Mouse (Mus musculus) left cerebral cortex, adult 11 months (tissue): ENCODE measurements around the gene Scamp5.

Experiments used
- DNase-seq: peaks from one replicate; pipeline ENCODE4 v3.0.0; 2022; ENCODE audit warnings: low spot score

Scamp5 gene

DNA sequence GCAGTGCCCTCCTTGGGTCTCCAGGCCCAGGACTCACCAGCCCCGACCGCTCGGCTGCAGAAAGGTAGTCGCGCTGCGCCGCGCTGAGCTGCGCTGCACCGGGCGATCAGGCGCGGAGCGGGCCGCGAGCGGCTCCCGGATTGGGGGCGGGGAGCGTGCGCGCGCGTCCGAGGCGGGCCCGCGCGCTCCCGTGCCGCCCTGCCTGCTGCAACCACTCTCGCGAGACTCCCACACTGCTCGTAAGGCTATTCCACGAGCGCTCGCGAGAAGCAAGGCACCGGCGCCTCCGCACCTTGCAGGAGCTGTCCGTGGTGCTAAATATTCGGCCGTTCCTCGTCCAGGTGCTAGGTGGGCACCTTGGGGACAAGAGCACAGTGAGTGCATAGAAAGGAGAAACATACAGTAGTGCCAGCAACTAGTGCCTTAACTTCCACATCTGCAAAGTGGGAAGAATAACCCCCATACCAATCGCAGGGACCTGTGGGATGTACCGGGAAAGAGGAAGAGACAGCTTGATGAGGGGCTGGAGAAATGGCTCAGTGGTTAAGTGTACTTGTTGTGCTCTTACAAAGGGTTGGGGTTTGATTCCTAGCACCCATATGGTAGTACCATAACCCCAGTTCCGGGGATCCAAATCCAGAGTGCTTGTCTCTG lies at the start of gene Scamp5:
TSS of gene Scamp5 (minus strand) at position 165 of the 654 bp plus-strand sequence.
- DNase-seq: peak; percentile 91

DNA sequence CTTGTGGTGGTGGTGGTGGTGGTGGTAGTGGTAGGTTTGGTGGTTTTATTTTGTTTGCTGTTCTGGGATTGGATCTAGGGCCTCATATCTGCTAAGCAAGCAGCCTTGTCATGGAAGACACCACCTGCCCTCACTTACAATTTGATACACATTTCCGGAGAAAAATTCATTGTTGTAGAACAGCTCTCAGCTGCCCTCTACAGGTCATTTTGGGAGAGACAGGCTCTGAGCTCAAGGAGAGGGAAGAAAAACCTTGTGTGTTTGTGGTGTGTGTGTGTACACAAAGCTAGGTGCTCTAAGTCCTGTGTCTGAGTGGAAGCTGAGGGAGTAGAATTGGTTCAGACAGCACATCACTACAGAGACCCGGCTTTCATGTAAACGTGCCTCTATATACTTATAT lies 49.3 kb upstream of the Scamp5 start:
- no peak for DNase-seq

DNA sequence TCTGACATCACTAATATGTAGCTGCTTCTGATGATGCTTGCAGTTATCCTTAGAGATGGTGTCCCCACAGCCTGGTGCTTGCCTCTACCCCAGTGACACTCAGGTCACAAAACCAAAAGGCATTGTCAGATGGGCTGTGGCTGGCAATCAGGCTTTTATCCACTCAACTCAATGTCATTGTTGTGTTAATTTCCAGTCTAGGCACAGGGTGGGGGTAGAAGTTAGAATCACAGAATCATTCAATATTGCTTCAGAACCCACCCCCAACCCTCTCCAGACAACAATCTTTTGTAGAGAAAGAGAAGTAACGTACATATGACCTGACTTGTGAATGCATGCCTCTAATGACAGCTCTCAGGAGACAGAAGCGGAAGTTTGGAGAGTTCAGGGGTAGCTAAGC lies 42.7 kb upstream of the Scamp5 start:
- DNase-seq: no peak

DNA sequence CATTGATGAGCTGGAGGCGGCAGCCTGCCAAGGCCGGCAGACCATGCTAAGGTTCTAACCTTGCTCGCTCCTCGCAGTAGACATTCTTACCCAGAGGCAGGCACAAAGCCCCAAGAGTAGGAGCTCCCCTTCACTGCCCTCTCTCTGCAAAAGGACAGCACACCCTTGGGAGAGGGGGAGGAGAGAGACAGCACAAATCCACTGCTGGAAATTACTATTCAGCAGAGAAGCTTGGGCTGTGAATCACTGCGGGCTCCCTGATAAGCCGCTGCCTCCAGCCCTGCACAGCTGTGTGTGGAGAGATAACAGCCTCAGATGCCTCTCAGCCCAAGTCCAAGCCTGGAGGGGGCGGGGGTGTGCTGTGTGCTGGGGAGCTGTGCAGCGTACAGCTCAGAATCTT lies 37.8 kb upstream of the Scamp5 start:
- DNase-seq: no peak

DNA sequence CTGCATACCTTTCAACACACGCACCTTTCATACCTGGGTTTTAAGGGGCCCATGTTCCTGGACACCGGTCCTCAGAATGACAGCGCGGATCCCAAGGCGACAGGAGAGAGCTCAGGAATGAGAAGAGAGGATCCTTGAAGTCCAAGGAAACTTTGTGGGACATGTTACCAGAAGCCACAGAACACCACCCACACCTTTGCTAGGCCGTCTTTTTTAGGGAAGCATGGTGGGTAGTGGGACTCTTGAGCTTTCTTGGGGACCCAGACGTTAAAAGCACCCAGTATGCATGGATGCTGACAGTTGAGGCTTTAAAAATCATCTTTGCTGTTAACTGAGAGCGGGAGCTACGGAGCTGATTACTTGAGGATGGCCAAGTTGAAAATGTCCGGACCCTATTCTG lies 37.0 kb upstream of the Scamp5 start:
- no peak for DNase-seq

DNA sequence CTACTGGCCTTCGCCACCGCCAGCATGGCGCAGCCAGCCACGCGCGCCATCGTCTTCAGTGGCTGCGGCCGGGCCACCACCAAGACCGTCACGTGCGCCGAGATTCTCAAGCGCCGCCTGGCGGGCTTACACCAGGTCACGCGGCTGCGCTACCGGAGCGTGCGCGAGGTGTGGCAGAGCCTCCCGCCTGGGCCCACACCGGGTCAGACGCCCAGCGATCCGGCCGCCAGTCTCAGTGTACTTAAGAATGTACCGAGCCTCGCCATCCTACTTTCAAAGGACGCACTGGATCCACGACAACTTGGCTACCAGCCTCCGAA lies 36.5 kb upstream of the Scamp5 start:
- DNase-seq: no peak

DNA sequence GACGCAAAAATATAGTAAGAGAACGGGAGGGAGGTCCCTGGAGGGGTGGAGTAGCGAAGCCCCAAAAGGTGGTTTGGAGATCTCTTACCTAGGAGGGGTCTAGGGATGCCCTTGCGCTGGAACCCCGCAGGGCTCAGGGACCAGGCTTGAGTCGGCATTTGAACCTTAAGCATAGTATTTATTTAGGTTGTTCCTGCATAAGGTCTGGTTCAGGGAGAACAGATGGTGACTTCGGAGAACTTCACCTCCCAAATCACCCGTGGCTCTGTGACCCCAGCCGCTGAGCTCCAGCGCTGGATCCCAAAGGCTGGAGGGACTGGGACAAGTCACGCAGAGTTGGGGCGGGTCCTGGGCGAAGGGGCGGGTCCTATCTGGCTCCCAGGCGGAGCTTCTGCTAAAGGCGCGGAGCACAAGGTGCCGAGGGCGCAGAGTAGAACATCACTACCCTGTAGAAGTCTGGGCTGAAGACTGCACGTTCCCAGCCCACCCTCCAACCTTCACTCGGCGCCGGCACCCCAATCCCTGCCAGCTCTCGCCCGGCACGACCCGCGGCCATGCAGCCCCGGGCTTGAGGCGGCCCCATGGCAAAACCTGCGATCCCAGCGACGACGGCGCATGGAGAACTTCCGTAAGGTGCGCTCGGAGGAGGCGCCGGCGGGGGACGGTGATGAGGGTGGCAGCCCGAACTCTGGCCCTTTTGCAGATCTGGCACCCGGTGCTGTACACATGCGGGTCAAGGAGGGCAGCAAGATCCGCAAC lies 35.9 kb upstream of the Scamp5 start, which contains the start of gene Rpp25:
TSS of gene Rpp25 (plus strand) at position 405 of the 759 bp plus-strand sequence.
- DNase-seq: no peak

DNA sequence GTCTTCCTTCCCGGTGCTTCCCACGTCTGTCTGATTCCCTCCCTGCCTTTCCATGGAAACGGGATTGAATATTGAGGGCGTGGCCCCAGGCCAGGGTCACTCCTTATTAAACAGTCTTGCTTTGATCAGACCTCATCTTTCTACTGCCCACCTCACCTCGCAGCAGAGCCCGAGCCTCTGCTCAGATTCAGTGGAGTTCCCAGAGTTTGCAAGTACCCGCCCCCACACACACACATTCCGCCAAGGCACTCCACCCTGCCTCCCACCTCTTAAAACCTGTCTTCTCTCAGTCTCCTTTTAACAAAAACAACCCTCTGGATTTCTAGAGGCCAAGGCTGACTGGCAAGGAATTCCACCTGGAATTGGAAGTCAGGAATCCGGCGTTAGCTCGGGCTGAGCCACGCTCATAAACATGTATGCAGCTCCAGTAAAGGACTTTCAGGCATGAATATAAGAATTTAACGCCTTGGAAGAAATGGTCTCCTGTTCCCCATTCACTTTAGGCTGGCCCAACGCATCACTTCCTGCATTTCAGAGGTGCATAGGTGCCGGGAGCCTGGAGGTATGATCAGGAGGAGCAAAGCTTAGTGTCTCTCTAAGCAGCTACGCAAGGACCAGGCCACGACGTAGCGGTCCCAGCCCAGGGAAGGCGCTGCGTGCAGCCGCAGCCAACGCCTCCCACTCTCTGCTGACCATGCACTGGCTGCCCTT lies 35.2 kb upstream of the Scamp5 start:
- DNase-seq: no peak

DNA sequence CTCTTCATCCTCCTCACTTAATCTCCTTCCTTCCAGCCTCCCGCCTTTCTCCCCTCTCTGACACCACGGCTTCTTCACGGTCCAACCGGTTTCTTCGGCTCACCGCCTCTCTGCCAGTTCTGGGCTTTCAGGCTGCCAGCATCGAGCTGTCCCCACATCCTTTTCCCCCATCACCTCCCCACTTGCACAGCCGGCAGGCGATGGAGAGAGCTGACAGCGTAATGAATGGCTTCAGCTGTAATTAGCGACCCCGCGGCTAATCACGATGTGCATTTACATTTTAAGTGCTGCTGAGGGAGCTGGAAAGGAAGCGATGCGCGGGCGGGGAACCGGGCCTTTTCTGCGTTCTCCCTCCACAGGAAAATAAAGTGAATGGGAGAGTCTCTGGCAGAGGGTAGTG lies 34.0 kb upstream of the Scamp5 start:
- DNase-seq: no peak

DNA sequence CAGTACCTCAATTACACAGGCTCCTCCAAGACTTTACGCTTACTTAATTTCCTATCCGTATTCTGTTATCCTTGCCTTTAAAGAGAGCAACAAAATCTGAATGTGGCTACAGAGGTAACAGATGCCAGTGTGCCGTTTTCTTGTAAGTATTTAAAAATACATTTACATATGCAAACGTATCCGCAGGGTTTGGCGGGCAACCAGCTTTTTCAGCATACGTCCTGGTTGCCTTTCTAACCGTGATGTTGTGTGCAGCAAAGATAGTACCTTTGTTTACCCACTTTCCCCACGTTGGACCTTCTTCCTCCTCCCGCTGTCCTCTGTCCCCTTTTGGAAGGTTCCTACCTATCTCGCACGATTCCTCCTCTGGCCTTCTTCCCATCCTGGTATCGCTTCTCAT lies 33.6 kb upstream of the Scamp5 start:
- DNase-seq: no peak

DNA sequence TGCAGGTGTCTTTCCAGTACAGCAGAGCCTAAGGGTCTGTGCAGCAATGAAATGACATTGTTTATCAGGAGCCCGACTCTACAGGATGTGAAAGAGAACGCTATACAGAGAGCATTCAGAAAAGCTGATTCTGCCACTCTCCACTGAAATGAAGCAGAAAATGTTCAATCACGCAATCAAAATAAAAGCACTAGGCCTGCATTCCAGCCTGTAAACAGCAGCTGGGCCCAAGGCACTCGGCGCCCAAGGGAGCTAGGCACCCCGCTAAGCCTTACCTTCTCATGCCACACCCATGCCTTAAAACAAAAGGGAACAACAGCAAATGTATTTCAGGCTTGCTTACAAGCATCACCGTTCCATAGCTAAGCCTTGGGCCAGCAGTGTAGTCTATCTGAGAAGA lies 30.7 kb upstream of the Scamp5 start:
- no peak for DNase-seq

DNA sequence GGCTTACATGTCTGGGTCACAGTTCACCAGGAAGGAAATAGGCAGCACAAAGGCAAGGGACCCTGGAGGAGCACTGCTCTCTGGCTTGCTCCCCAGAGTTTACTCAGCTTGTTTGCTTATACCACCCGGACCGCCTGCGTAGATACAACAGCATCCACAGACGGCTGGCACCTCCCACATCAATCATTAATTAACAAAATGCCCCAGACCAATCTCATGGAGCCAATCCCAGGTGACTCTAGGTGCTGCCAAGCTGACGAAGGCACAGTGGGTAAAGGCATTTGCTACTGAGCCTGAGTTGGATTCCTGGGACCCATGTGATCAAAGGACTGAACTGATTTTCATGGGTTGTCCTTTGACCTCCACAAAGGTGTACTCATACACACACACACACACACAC lies 29.4 kb upstream of the Scamp5 start:
- DNase-seq: no peak

DNA sequence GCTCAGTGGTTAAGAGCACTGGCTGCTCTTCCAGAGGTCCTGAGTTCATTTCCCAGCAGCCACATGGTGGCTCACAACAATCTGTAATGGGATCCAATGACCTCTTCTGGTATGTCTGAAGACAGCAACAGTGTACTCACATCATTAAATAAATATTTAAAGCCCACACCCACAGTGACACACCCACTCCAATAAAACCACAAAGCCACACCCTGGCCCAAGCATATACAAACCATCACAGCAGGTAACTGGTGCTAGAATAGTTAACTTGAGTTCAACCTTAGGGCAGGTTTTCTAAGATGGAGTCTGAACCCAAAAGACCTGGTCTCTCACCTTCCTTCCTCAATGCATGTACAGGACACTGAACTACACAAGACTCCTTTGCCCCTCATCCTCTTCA lies 27.1 kb upstream of the Scamp5 start:
- DNase-seq: no peak

DNA sequence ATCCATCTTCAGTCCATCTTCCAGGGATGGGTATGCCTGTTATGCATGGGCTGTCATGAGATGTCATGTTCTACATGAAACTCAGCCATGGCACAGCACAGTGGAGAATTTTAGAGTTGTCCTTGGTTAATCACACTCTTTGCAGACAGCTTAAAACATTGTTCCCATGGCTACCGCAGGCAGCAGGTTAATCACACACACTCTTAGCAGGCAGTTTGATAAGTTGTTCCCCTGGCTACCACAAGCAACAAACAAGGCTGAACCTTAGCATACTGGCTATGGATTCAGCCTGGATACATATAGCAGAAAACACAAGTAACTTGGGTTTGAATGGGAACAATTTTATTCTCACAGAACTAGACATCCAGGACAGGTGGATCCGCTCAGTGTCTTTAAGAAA lies 25.7 kb upstream of the Scamp5 start:
- no peak for DNase-seq

DNA sequence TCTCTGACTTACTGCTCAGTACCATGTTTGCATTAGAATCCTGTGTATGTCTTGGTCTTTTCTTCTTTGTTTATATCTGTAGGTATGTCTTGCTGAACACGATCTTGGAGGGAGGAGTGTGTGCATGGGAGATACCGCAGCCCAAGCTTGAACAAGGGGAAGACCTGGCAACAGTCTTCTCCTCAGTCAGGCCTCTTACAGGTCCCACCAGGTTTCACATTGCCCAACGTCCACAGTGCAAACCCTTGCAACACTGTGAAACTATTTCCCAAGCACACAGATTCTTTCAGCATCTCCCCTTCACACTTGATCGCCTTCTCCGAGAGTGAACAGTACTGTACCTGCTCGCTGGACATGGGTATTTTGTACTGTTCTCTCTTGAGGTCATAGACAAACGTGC lies 19.9 kb upstream of the Scamp5 start:
- no peak for DNase-seq

DNA sequence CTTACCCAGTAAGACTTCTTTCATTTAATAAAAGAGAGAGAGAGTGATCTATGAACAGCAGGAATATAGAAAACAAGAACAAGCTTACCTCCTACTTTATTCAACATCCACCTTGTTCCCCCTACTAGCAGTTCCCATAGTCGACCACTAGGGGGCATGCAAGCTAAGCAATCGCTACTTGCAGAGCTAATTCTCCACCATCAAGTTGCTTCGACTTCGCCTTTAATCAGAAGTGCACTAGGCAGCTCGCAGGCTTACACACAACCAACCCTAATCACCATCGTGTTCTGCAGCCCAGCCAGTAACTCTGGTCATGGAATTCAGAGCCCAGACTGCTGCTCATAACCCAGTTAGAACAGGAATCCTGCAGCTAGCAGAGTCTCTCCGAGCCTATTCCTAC lies 17.9 kb upstream of the Scamp5 start:
- DNase-seq: peak; percentile 73

DNA sequence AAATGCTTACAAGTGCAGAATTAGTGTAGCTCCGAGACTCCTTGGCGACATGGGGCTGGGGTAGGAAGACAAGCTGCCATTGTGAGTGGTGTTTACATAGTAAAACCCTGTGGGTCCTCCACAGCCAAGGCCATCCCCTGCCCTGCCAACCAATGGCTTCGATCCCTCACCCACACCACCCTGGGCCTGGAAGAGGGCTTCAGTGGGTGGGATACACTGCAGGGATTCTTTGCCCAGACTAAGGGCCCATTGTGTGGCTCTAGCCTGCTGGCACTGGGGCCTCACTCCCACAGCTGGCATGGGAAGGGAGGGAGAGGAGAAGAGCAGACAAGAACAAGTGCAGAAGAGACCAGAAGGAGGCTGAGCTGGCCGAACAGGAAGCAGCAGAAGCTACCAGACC lies 1.1 kb upstream of the Scamp5 start:
- DNase-seq: peak; percentile 58

DNA sequence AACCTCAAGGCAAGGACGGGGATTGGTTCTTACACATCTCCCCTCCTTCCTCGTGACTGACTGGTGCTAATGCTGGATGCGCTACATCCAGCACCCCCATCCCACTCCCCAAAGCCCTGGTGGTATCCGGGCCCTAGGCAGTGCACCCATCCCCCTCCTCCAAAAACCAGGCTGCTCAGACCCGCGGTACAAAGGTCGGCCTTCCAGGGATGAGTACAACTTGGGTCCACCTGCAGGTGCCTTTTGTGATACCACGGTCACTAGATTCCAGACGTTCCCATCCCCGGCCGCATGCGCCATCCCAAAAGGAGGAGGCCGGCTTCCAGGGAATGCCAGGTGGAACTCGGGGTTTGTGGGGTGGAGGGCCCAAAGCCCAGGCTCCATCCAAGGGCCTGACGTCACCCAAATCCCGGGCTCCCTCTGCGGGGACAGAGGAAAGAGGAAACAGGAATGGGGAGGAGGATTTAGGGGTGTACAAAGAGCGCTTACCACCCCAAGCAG lies 539 bp downstream of the Scamp5 start:
- DNase-seq: peak; percentile 23

DNA sequence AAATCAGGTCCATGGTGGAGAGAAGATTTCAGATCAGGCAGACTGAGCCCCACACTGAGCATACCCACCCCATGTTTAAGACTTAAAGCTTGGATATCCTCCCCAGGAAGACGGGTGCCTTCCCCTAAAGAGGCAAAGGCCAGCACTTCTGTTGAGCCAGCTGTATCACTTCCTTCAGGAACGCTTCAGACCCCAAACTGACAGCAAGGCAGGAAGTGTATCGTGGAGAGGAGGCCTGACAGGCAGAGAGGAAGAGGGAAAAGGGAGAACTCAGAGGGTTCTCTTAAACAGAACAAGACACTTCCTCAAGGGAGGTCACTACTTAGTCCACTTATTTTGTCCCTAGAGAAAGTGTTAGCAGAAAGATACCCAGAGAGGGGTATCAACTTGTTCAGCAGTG lies 1.8 kb downstream of the Scamp5 start:
- no peak for DNase-seq

DNA sequence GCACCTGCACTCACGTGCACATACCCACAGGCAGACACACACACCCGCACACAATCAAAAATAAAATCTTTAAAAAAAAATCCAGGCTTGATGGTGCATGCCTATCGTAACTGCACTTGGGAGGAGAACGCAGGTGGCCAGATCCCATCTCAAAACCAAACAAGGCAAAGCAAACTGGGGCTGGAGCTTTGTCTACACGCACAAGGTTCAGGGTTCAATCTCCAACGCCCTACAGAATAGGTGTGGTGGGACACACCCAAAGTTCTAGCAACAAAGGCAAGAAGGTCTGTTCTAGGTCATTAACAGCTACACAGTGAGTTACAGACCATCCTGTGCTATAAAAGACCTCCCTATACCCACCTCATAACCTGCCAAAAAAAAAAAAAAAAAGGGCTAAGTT lies 5.0 kb downstream of the Scamp5 start:
- DNase-seq: no peak

DNA sequence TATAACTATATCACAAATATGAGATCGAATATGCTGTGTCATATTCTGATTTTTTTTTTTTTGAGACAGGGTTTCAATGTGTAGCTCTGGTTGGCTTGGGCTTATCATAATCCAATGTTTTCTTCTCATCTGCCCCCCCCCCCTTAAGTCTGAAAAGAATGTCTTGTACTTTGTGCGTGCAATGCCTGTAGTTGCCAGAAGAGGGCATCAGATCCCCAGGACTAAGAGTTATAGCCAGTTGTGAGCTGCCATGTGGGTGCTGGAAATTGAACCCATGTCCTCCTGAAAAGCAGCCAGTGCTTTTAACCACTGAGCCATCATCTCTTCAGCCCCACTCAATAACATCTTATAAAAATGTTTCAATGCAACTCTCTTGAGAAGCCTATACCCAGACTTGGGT lies 8.2 kb downstream of the Scamp5 start:
- DNase-seq: no peak

DNA sequence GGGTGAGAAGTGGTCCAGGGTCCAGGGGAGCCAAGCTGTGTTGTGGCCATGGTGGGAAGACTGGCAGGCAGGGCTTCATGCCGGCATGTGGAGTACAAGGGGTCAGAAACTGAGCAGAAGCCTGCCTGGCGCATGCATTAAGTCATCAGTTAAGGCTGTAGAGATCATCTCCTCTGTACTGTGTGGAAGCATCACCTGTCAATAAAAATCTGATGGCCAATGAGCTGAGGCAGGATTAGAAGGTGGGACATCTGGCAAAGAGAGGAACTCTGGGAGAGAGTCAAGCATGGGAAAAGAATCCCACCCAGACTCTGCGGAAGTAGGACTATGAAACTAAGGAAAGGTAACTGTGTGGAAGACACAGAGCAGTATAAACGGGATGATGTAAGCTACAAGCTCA lies 14.3 kb downstream of the Scamp5 start:
- no peak for DNase-seq
